Mouse (Mus musculus): ENCODE measurements around the gene Tm6sf1.

- no peak for TF ChIP-seq CTCF (IDR thresholded peaks at IDR 0.05; ENCODE audit: borderline replicate concordance, insufficient read depth, low read length)
- no peak for TF ChIP-seq POLR2A (IDR thresholded peaks at IDR 0.05; ENCODE audit: low read depth, low read length)
Observed at GRCm38 (mm10) chr7:81840661-81841181, 18.1 kb upstream of the Tm6sf1 start.
